In genomic region chr3:34642498-34642941, GRCm38 (mm10) we compare ENCODE assay signal across 9 mouse cellular contexts. TPM values are rescaled to one million over a fixed set of nuclear protein-coding genes. Genes with fewer than 3 reads are reported as not detected.
DNase-seq lines count a peak whose midpoint lies in the region; ATAC-seq lines count a peak whose summit lies in the region.
"Had no signal": no experiment of that assay in that cellular context is flagged by ENCODE, and none has a peak within 500 bp of the region (broad histone marks: within the 10 kb centered on the region; RNA-seq: fewer than 3 reads in every experiment).

No protein-coding gene starts in this region.

- no peaks in the 10 kb centered on the region for H3K9me3 ChIP-seq in lung, embryonic 15.5 days
- no peaks in the 10 kb centered on the region for H3K9me3 ChIP-seq in embryonic facial prominence, embryonic 15.5 days (replicated peaks)
- no peaks in the 10 kb centered on the region for H3K9me3 ChIP-seq in kidney, embryonic 14.5 days (ENCODE audit: control insufficient read depth, low read length)
- no peaks in the 10 kb centered on the region for H3K9me3 ChIP-seq in limb, embryonic 13.5 days
- H3K9me3 ChIP-seq in stomach, embryonic 14.5 days (ENCODE audit: control insufficient read depth, low read depth, low read length), result no peaks in the 10 kb centered on the region

- no peak for DNase-seq in lung, postnatal 14 days
- DNase-seq in ovary, adult 18-20 months (ENCODE audit: low spot score), result no peak
- no peak for DNase-seq in thymus, postnatal 14 days

- H3K4me1 ChIP-seq in lung, embryonic 15.5 days, result peaks cover 12% of the 10 kb centered on the region
- H3K4me1 ChIP-seq in embryonic facial prominence, embryonic 15.5 days, result peaks cover 22% of the 10 kb centered on the region
- H3K4me1 ChIP-seq in kidney, embryonic 14.5 days (ENCODE audit: control insufficient read depth, insufficient read depth, low read length), result no peaks in the 10 kb centered on the region
- peaks cover 20% of the 10 kb centered on the region for H3K4me1 ChIP-seq in limb, embryonic 13.5 days
- H3K4me1 ChIP-seq in stomach, embryonic 14.5 days (ENCODE audit: control insufficient read depth, insufficient read depth, low read length), result 0 out of 2 replicates have a peak, but pooled peaks cover 5% of the 10 kb centered on the region

- H3K9ac ChIP-seq in lung, embryonic 15.5 days, result no peak overlapping the region
- H3K9ac ChIP-seq in embryonic facial prominence, embryonic 15.5 days, result no peak overlapping the region
- no peak overlapping the region for H3K9ac ChIP-seq in kidney, embryonic 14.5 days (ENCODE audit: low read depth, low read length)
- H3K9ac ChIP-seq in limb, embryonic 13.5 days, result no peak overlapping the region
- no peak overlapping the region for H3K9ac ChIP-seq in stomach, embryonic 14.5 days (replicated peaks; ENCODE audit: low read depth, low read length)

- peak overlapping the region; percentile 15; the same call in 1 of the 2 replicates for H3K4me3 ChIP-seq in lung, embryonic 15.5 days
- peak overlapping the region; percentile 32 for H3K4me3 ChIP-seq in embryonic facial prominence, embryonic 15.5 days (replicated peaks)
- H3K4me3 ChIP-seq in kidney, embryonic 14.5 days (ENCODE audit: low read length), result peak overlapping the region; percentile 20
- peak overlapping the region; percentile 24 for H3K4me3 ChIP-seq in limb, embryonic 13.5 days
- peak overlapping the region; percentile 19; the same call in 1 of the 2 replicates for H3K4me3 ChIP-seq in stomach, embryonic 14.5 days (ENCODE audit: low read depth, low read length)

- 0 out of 2 replicates have a peak, but pooled peaks have one; percentile 19 for ATAC-seq in lung, embryonic 15.5 days (ENCODE audit: borderline replicate concordance, extremely low read depth, low FRiP score, low TSS enrichment)
- peak; percentile 69; the same call in 1 of the 2 replicates for ATAC-seq in embryonic facial prominence, embryonic 15.5 days (ENCODE audit: insufficient number of reproducible peaks, low FRiP score, low TSS enrichment, low read depth)
- ATAC-seq in kidney, embryonic 14.5 days (ENCODE audit: low FRiP score, low TSS enrichment), result 0 out of 2 replicates have a peak, but pooled peaks have one; percentile 26
- ATAC-seq in limb, embryonic 13.5 days (ENCODE audit: low FRiP score, low read depth), result no peak
- no peak for ATAC-seq in stomach, embryonic 14.5 days (ENCODE audit: insufficient number of reproducible peaks, insufficient read depth, low FRiP score, low read depth)

- no peak overlapping the region for H3K27ac ChIP-seq in lung, embryonic 15.5 days
- H3K27ac ChIP-seq in embryonic facial prominence, embryonic 15.5 days (replicated peaks), result no peak overlapping the region
- no peak overlapping the region for H3K27ac ChIP-seq in kidney, embryonic 14.5 days (ENCODE audit: low read depth, low read length)
- no peak overlapping the region for H3K27ac ChIP-seq in limb, embryonic 13.5 days
- no peak overlapping the region for H3K27ac ChIP-seq in stomach, embryonic 14.5 days (ENCODE audit: low read length)

- H3K36me3 ChIP-seq in lung, embryonic 15.5 days, result no peaks in the 10 kb centered on the region
- H3K36me3 ChIP-seq in embryonic facial prominence, embryonic 15.5 days, result no peaks in the 10 kb centered on the region
- no peaks in the 10 kb centered on the region for H3K36me3 ChIP-seq in kidney, embryonic 14.5 days (ENCODE audit: control insufficient read depth, insufficient read depth, low read length)
- no peaks in the 10 kb centered on the region for H3K36me3 ChIP-seq in limb, embryonic 13.5 days
- no peaks in the 10 kb centered on the region for H3K36me3 ChIP-seq in stomach, embryonic 14.5 days (ENCODE audit: control insufficient read depth, insufficient read depth, low read length)

- peaks cover 97% of the 10 kb centered on the region for H3K27me3 ChIP-seq in lung, embryonic 15.5 days
- peaks cover 93% of the 10 kb centered on the region for H3K27me3 ChIP-seq in embryonic facial prominence, embryonic 15.5 days
- H3K27me3 ChIP-seq in kidney, embryonic 14.5 days (ENCODE audit: control insufficient read depth, insufficient read depth, low read length), result peaks cover 93% of the 10 kb centered on the region
- peaks cover 99% of the 10 kb centered on the region for H3K27me3 ChIP-seq in limb, embryonic 13.5 days
- H3K27me3 ChIP-seq in stomach, embryonic 14.5 days (ENCODE audit: control insufficient read depth, insufficient read depth, low read length), result peaks cover 71% of the 10 kb centered on the region

- H3K4me2 ChIP-seq in lung, embryonic 15.5 days, result peak overlapping the region; percentile 46
- peak overlapping the region; percentile 41 for H3K4me2 ChIP-seq in embryonic facial prominence, embryonic 15.5 days (replicated peaks)
- H3K4me2 ChIP-seq in kidney, embryonic 14.5 days (replicated peaks; ENCODE audit: low read depth, low read length), result peak overlapping the region; percentile 17
- peak overlapping the region; percentile 44 for H3K4me2 ChIP-seq in limb, embryonic 13.5 days (replicated peaks)
- peak overlapping the region; percentile 42 for H3K4me2 ChIP-seq in stomach, embryonic 14.5 days (replicated peaks; ENCODE audit: low read depth, low read length)

- WGBS in lung, embryonic 15.5 days, result 1% methylated on average over 20 of the region's 20 CpGs
- 2% methylated on average over 20 of the region's 20 CpGs for WGBS in embryonic facial prominence, embryonic 15.5 days
- under 1% methylated on average over 20 of the region's 20 CpGs for WGBS in kidney, embryonic 14.5 days
- 1% methylated on average over 20 of the region's 20 CpGs for WGBS in limb, embryonic 13.5 days
- WGBS in stomach, embryonic 14.5 days, result under 1% methylated on average over 20 of the region's 20 CpGs

RNA-seq across cellular contexts. Expression of gene Sox2, which starts 7.7 kb away (rescaled TPM):
- polyA plus RNA-seq in lung, embryonic 15.5 days (2015; fragmentation: Nextera tagmentation; extraction: Ambion mirVana), result 4.1 and 5.3 TPM in 2 replicates
- polyA plus RNA-seq in embryonic facial prominence, embryonic 15.5 days (2015; fragmentation: Nextera tagmentation; extraction: Ambion mirVana), result 6.5 and 7.4 TPM in 2 replicates
- not detected in 2 replicates for polyA plus RNA-seq in kidney, embryonic 14.5 days (2014; fragmentation: Nextera tagmentation; extraction: Ambion mirVana)
- 0.29 and 0.47 TPM in 2 replicates for polyA plus RNA-seq in limb, embryonic 13.5 days (2015; fragmentation: Nextera tagmentation; extraction: Ambion mirVana)
- polyA plus RNA-seq in stomach, embryonic 14.5 days (2014; fragmentation: Nextera tagmentation; extraction: Ambion mirVana), result 12.0 and 12.5 TPM in 2 replicates
- polyA plus RNA-seq: liver, embryonic 16.5 days had no signal

Comparison
In these comparisons a context has a peak if more than half of its experiments do, and no peak if none do; other contexts are left out.
1. ATAC-seq: peak in lung, embryonic 15.5 days (single experiment), embryonic facial prominence, embryonic 15.5 days (single experiment) and kidney, embryonic 14.5 days (single experiment); none in limb, embryonic 13.5 days (single experiment) and stomach, embryonic 14.5 days (single experiment).
2. Peak in every context shown above with its lines, with median percentiles within 50 percentile points of each other: H3K4me2 ChIP-seq and H3K4me3 ChIP-seq.